Mouse (Mus musculus) hindbrain, embryonic 12.5 days (tissue): ENCODE results near the gene Ildr2. TPM values are rescaled to one million over a fixed set of nuclear protein-coding genes. Genes with fewer than 3 reads are reported as not detected.

Experiments
- ATAC-seq: fragments of 200-750 bp; cut with Nextera tagmentation; 2 replicates; pipeline ENCODE4 v1.8.0; 2017; ENCODE audit warnings: moderate TSS enrichment; ENCODE audit not compliant: low FRiP score
- H3K27ac ChIP-seq: fragments of 300-500 bp; sonication (generic); 2 replicates; pipeline ENCODE4 v1.5.1; 2016; ENCODE audit warnings: mild to moderate bottlenecking
- H3K27me3 ChIP-seq: fragments of 300-500 bp; sonication (generic); 2 replicates; pipeline ENCODE4 v1.6.1; 2016; ENCODE audit warnings: mild to moderate bottlenecking
- H3K36me3 ChIP-seq: fragments of 300-500 bp; sonication (generic); 2 replicates; pipeline ENCODE4 v1.6.1; 2016; ENCODE audit warnings: mild to moderate bottlenecking
- H3K4me1 ChIP-seq: fragments of 300-500 bp; sonication (generic); 2 replicates; pipeline ENCODE4 v1.6.1; 2016
- H3K4me2 ChIP-seq: fragments of 300-500 bp; sonication (generic); replicated peaks from 2 replicates; pipeline ENCODE4 v1.6.1; 2016; ENCODE audit warnings: mild to moderate bottlenecking
- H3K4me3 ChIP-seq: fragments of 300-500 bp; sonication (generic); 2 replicates; pipeline ENCODE4 v1.5.1; 2016; ENCODE audit warnings: mild to moderate bottlenecking
- H3K9ac ChIP-seq: fragments of 300-500 bp; sonication (generic); 2 replicates; pipeline ENCODE4 v1.6.1; 2016; ENCODE audit warnings: mild to moderate bottlenecking, moderate library complexity
- H3K9me3 ChIP-seq: fragments of 300-500 bp; sonication (generic); replicated peaks from 2 replicates; pipeline ENCODE4 v1.6.1; 2016; ENCODE audit warnings: mild to moderate bottlenecking
- WGBS: fragments of 180-500 bp; shearing (Covaris S2); methylation state at CpG from one replicate; pipeline ENCODE4 v1.1.7; 2016; 5-methylcytosine and 5-hydroxymethylcytosine counted together
- polyA plus RNA-seq: library from polyadenylated mRNA; unstranded; fragments of >200 nt; fragmentation: Nextera tagmentation; extraction: Ambion mirVana; gene quantifications from 2 replicates; pipeline ENCODE4 v1.2.1, GENCODE M21; 2016

Ildr2 gene
- polyA plus RNA-seq, 1 experiment from 2014 or later, result 6.5 TPM

- 0 out of 2 replicates have a peak, but pooled peaks cover 3% of the 10 kb centered on the region for H3K27me3 ChIP-seq
- 81% methylated on average over 3 of the region's 3 CpGs for WGBS
- no peak overlapping the region for H3K27ac ChIP-seq
- no peaks in the 10 kb centered on the region for H3K9me3 ChIP-seq
- no peak overlapping the region for H3K4me3 ChIP-seq
- H3K9ac ChIP-seq, result no peak overlapping the region
- no peak overlapping the region for H3K4me2 ChIP-seq
- H3K36me3 ChIP-seq, result no peaks in the 10 kb centered on the region
- H3K4me1 ChIP-seq, result peaks cover 4% of the 10 kb centered on the region; the same call in 1 of the 2 replicates
- ATAC-seq, result no peak
These were observed 93.0 kb downstream of the Ildr2 start for GRCm38 (mm10) chr1:166346906-166347305.

GRCm38 (mm10) chr1:166349341-166349740, 95.4 kb downstream of the Ildr2 start:
- ATAC-seq, result no peak
- Histone ChIP-seq H3K9ac (no peak overlapping the region), H3K27me3 (0 out of 2 replicates have a peak, but pooled peaks cover 3% of the 10 kb centered on the region), H3K9me3 (no peaks in the 10 kb centered on the region), H3K4me2 (no peak overlapping the region), H3K4me3 (no peak overlapping the region), H3K4me1 (peaks cover 2% of the 10 kb centered on the region; the same call in 1 of the 2 replicates), H3K27ac (no peak overlapping the region), H3K36me3 (no peaks in the 10 kb centered on the region)
- 67% methylated on average over 3 of the region's 3 CpGs for WGBS

GRCm38 (mm10) chr1:166349751-166350150, 95.8 kb downstream of the Ildr2 start:
- no peak overlapping the region for H3K9ac ChIP-seq
- 78% methylated on average over 11 of the region's 11 CpGs for WGBS
- no peak overlapping the region for H3K27ac ChIP-seq
- H3K27me3 ChIP-seq, result 0 out of 2 replicates have a peak, but pooled peaks cover 3% of the 10 kb centered on the region
- H3K4me2 ChIP-seq, result no peak overlapping the region
- no peak for ATAC-seq
- H3K36me3 ChIP-seq, result no peaks in the 10 kb centered on the region
- no peak overlapping the region for H3K4me3 ChIP-seq
- no peaks in the 10 kb centered on the region for H3K9me3 ChIP-seq
- no peaks in the 10 kb centered on the region for H3K4me1 ChIP-seq

GRCm38 (mm10) chr1:166360157-166360855, 106.4 kb downstream of the Ildr2 start:
- no peaks in the 10 kb centered on the region for H3K9me3 ChIP-seq
- H3K27me3 ChIP-seq, result no peaks in the 10 kb centered on the region
- WGBS, result 22% methylated on average over 14 of the region's 14 CpGs
- no peaks in the 10 kb centered on the region for H3K36me3 ChIP-seq
- peak; percentile 80 for ATAC-seq
- H3K4me1 ChIP-seq, result no peaks in the 10 kb centered on the region
- no peak overlapping the region for H3K27ac ChIP-seq
- H3K9ac ChIP-seq, result no peak overlapping the region
- no peak overlapping the region for H3K4me3 ChIP-seq
- no peak overlapping the region for H3K4me2 ChIP-seq

- Histone ChIP-seq H3K4me1 (no peaks in the 10 kb centered on the region), H3K27ac (no peak overlapping the region), H3K9ac (no peak overlapping the region), H3K27me3 (no peaks in the 10 kb centered on the region), H3K9me3 (no peaks in the 10 kb centered on the region), H3K4me2 (no peak overlapping the region), H3K36me3 (no peaks in the 10 kb centered on the region), H3K4me3 (no peak overlapping the region)
- WGBS, result 82% methylated on average over 5 of the region's 5 CpGs
- ATAC-seq, result no peak
These were observed 107.0 kb downstream of the Ildr2 start for GRCm38 (mm10) chr1:166360896-166361295.

- no peak overlapping the region for H3K4me3 ChIP-seq
- 72% methylated on average over 3 of the region's 3 CpGs for WGBS
- H3K9me3 ChIP-seq, result no peaks in the 10 kb centered on the region
- no peak overlapping the region for H3K4me2 ChIP-seq
- no peak overlapping the region for H3K27ac ChIP-seq
- no peaks in the 10 kb centered on the region for H3K4me1 ChIP-seq
- H3K36me3 ChIP-seq, result no peaks in the 10 kb centered on the region
- no peak for ATAC-seq
- no peaks in the 10 kb centered on the region for H3K27me3 ChIP-seq
- H3K9ac ChIP-seq, result no peak overlapping the region
These were observed 107.9 kb downstream of the Ildr2 start for GRCm38 (mm10) chr1:166361842-166362241.

GRCm38 (mm10) chr1:166362659-166363058, 108.7 kb downstream of the Ildr2 start:
- no peak overlapping the region for H3K4me3 ChIP-seq
- no peak overlapping the region for H3K4me2 ChIP-seq
- H3K27me3 ChIP-seq, result no peaks in the 10 kb centered on the region
- H3K36me3 ChIP-seq, result no peaks in the 10 kb centered on the region
- no peaks in the 10 kb centered on the region for H3K9me3 ChIP-seq
- H3K9ac ChIP-seq, result no peak overlapping the region
- WGBS, result 88% methylated on average over 3 of the region's 3 CpGs
- no peaks in the 10 kb centered on the region for H3K4me1 ChIP-seq
- ATAC-seq, result no peak
- H3K27ac ChIP-seq, result no peak overlapping the region

GRCm38 (mm10) chr1:166363122-166363521, 109.2 kb downstream of the Ildr2 start:
- Histone ChIP-seq H3K9me3 (no peaks in the 10 kb centered on the region), H3K4me1 (no peaks in the 10 kb centered on the region), H3K4me2 (no peak overlapping the region), H3K36me3 (no peaks in the 10 kb centered on the region), H3K4me3 (no peak overlapping the region), H3K9ac (no peak overlapping the region), H3K27ac (no peak overlapping the region), H3K27me3 (no peaks in the 10 kb centered on the region)
- no peak for ATAC-seq

Other genes with a start within 250 kb of the Ildr2 start
- gene Dusp27, start 126.2 kb upstream of the Ildr2 start, polyA plus RNA-seq, result 3.3 and 5.5 TPM in 2 replicates
- 0.12 and 0.26 TPM in 2 replicates for gene Gpa33, start 123.9 kb upstream of the Ildr2 start, polyA plus RNA-seq
- 0.14 TPM in 1 of 2 replicates, not detected in the other for gene Mael, start 15.4 kb upstream of the Ildr2 start, polyA plus RNA-seq
- gene Tada1, start 125.0 kb downstream of the Ildr2 start, polyA plus RNA-seq, result 58.4 and 61.3 TPM in 2 replicates
- 45.3 and 50.3 TPM in 2 replicates for gene Pogk, start 155.7 kb downstream of the Ildr2 start, polyA plus RNA-seq
- gene Gm4846, start 243.4 kb downstream of the Ildr2 start, polyA plus RNA-seq, result not detected in 2 replicates